Mouse (Mus musculus): ENCODE measurements at regions not wholly inside any gene's neighbourhood (a gene's known extent, or its start where the extent isn't known, plus 50 kb on each side); places are given as distances from the start of the nearest gene placed in this dataset.
"Not testable (repeated sequence)": the region's sequence is repeated elsewhere in the genome, so short reads cannot be mapped to it uniquely, and the experiment has no call there.

- peak; percentile 16 for DNase-seq (ENCODE audit: low read depth, low spot score)
Observed at GRCm38 (mm10) chr10:50370611-50371010, 221.9 kb upstream of the Ascc3 start.

- not testable (repeated sequence) for DNase-seq (ENCODE audit: low read depth, low spot score)
Observed at GRCm38 (mm10) chr10:50392617-50393016, 199.9 kb upstream of the Ascc3 start.
